Mouse (Mus musculus) macrophage (primary cell): ENCODE data around the gene Folr2. TPM values are rescaled to one million over a fixed set of nuclear protein-coding genes. Genes with fewer than 3 reads are reported as not detected.

Experiments used
- H3K27ac ChIP-seq: fragments of 350-480 bp; formaldehyde crosslinking; 2 replicates; pipeline ENCODE4 v1.9.0; 2021
- H3K36me3 ChIP-seq: fragments of 350-480 bp; formaldehyde crosslinking; 2 replicates; pipeline ENCODE4 v1.9.0; 2021; ENCODE audit errors: inconsistent target
- H3K4me3 ChIP-seq: fragments of 350-480 bp; formaldehyde crosslinking; 2 replicates; pipeline ENCODE4 v1.9.0; 2021; ENCODE audit errors: inconsistent target
- H3K79me2 ChIP-seq: fragments of 350-480 bp; formaldehyde crosslinking; 2 replicates; pipeline ENCODE4 v1.9.0; 2021; ENCODE audit errors: inconsistent target
- WGBS: methylation state at CpG from one replicate; pipeline ENCODE4 v1.1.7; 2026; ENCODE audit warnings: inconsistent platforms; ENCODE audit not compliant: missing documents; 5-methylcytosine and 5-hydroxymethylcytosine counted together
- polyA plus RNA-seq: library from polyadenylated mRNA; stranded (reverse); fragments of 250-400 nt; gene quantifications from 3 replicates; pipeline ENCODE4 v1.2.4, GENCODE M21; 2018; ENCODE audit warnings: inconsistent platforms

Folr2 gene
- polyA plus RNA-seq, 1 experiment from 2014 or later = 134 TPM

DNA sequence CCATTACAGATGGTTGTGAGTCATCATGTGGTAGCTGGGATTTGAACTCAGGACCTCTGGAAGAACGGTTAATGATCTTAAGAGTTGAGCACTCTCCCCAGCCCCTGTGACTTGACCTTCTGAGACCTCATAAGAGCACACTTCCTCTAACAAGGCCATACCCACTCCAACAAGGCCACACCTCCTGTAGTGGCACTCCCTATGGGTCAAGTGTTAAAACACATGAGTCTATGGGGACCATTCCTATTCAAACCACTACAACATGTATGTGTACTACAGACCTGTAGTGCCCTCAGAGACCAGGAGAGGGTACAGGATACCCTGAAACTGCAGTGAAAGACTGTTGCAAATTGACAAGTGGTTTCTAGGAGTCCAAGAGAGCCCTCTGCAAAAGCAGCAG is 9.1 kb downstream of the Folr2 start:
- 0 out of 2 replicates have a peak overlapping the region, but pooled peaks have one; percentile 5 for H3K27ac ChIP-seq
- 86% methylated on average over 1 of the region's 1 CpGs for WGBS

DNA sequence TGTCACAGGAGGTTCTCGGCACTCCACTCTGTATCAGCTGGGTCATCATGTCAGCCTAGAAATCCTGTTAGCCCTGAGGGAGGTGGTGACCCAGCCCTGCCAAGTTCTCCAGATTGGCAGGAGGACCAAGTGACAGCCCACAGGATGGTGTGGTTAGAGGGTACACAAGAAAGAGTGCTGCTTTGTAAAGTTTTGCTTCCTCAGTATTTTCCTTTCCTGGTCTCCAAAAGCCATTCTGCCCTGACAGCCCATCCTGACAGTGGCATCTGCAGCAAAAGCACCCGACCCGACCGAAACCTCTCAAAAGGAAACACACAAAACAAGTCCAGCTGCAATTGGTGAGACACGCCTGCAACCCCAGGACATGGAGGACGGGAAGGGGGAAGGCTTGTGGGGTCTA is 12.8 kb downstream of the Folr2 start:
- 66% methylated on average over 5 of the region's 6 CpGs for WGBS
- peak overlapping the region; percentile 7; the same call in 1 of the 2 replicates for H3K4me3 ChIP-seq
- peak overlapping the region; percentile 31; the same call in 1 of the 2 replicates for H3K27ac ChIP-seq
- H3K36me3 ChIP-seq = no peaks in the 10 kb centered on the region
- H3K79me2 ChIP-seq = no peaks in the 10 kb centered on the region

More for the DNA sequence above, 9.1 kb downstream of the Folr2 start:
- no peak overlapping the region for H3K4me3 ChIP-seq
- H3K79me2 ChIP-seq = no peaks in the 10 kb centered on the region
- no peaks in the 10 kb centered on the region for H3K36me3 ChIP-seq

DNA sequence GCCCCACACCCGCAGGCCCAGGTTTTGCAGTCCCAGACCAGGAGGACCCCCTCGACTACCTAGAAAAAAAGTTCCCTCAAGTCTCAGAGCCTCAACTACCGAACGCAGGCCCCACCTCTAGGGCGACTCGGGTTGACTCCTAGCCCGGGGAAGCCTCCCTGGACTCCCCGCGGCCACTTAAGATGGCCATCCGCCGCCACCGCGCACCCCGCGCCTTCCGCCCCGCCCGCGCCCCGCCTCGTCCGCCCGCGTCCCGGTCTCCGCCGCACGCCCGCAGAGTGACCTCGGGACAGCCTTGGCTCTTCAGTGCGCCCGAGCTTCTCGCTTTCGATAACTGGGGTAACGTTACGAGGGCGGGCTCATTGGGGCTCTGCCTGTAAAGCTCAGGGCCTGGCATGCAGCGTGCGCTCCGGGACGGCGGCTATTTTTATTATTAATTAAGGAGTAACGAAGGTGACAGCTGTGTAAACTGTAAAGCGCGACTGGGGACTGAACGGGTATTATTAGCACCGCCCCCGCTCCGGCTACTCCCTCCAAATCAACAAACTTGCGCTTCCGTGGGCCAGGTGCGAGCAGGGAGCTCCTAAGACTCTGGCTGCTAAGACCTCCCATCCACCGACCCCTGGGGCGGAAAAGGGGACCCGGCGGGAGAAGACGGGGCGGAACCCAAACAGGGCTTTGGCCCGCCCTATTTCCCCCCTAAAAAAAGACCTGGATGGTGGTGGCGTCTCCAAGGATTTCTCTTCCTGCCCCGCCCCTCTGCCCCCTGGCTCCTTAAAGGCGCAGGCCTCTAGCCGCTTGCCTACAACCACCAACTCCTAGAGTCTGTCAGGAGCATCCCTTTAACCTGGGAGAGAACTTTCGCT is 19.2 kb downstream of the Folr2 start, which contains the start of gene Inppl1:
Inppl1 (minus strand) TSS at position 624 of the 866 bp plus-strand sequence.
- Histone ChIP-seq H3K4me3 (peak within 1 kb of the TSS; percentile 82), H3K79me2 (peaks cover 45% of the 10 kb centered on the region), H3K36me3 (peaks cover 18% of the 10 kb centered on the region), H3K27ac (peak within 1 kb of the TSS; percentile 74)
- 5% methylated on average over 62 of the region's 64 CpGs for WGBS

DNA sequence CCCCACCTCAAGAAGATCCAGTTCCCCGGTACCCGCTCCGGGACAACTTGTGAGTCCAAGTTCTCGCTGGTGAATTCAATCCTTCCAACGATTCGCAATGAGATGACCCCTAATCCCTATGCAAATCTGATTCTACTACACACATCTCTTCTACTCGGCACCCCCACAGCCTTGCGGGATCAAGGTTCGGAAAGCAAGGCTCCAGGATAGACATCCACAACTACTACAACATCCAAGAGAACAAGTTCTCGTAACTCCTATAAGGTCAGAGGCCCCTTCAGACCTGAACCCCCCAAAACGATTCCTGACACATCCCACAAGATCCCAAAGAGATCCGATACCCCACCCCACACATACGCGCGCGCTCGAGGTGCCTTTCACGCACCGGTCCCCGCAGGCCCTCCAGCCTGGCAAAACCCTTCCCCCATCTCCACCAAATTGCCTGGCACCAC is 19.8 kb downstream of the Folr2 start:
- Histone ChIP-seq H3K79me2 (peaks cover 48% of the 10 kb centered on the region), H3K27ac (peak overlapping the region; percentile 74), H3K36me3 (peaks cover 24% of the 10 kb centered on the region), H3K4me3 (peak overlapping the region; percentile 82)
- WGBS = 1% methylated on average over 20 of the region's 20 CpGs

DNA sequence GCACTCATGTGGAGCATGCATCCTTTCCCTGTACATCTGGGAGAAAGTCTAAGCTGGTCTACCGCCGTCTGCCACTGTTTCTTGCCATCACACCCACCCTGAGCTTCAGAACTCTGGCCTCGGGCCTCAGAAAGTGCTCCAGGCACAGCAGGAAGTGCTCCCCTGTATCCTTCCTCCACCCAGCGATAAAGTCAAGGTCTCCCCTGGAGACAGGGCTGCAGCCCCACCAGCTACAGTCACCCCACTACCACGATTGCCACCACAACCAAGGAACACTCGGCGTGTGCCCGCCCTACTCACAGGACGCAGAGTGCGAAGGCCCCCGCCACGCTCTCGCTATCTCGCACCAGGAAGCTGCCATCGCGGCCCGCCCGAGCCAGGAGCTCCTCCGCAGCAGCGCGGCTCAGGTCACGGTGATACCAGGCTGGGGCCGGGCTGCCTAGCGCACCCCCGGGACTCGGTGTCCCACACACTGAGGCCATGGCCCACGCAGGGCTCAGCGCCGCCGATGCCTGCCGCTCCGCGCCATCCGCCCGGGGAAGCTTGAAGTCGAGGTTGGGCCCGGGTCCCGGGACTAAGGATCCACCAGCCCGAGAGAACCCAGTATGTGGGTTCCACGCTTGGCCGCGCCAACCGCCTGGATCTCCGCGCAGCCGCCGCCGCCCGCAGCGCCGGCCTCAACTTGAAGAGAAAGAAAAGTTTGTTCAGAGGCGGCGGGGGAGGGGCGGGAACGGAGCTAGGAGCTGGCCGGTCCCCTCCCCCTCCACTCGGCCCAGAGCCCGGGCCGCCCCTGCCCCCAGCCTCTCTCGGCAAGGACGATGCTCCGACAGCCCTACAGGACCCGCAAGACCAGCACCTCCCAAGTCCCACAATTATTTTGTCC is 20.5 kb downstream of the Folr2 start:
- WGBS = 1% methylated on average over 53 of the region's 63 CpGs
- Histone ChIP-seq H3K36me3 (peaks cover 31% of the 10 kb centered on the region), H3K27ac (peak overlapping the region; percentile 74), H3K4me3 (peak overlapping the region; percentile 82), H3K79me2 (peaks cover 48% of the 10 kb centered on the region)

DNA sequence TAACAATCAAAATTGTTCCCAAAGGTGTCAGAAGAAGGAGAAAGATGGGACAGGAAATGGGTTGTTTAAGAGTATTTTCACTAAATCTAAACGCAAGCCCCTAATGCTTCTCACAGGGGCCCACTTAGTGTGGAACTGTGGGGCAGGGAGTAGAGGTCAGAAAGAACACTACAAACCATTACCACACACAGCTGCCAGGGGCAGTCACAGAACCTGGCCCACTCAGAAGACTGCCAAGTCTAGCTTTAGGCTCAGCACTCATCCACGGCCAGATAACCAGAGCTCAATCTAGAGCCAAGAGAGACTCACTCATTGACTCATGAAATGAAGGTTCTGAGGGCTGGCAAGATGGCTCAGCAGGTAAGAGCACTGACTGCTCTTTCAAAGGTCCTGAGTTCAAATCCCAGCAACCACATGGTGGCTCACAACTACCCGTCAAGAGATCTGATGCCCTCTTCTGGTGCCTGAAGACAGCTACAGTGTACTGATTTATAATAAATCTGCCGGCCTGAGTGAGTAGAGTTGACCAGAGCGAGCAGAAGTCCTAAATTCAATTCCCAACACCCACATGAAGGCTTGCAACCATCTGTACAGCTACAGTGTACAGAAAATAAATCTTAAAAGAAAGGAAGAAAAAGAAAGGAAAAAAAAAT is 21.4 kb downstream of the Folr2 start:
- Histone ChIP-seq H3K4me3 (peak overlapping the region; percentile 82), H3K27ac (peak overlapping the region; percentile 48)
- WGBS = 75% methylated on average over 5 of the region's 5 CpGs

DNA sequence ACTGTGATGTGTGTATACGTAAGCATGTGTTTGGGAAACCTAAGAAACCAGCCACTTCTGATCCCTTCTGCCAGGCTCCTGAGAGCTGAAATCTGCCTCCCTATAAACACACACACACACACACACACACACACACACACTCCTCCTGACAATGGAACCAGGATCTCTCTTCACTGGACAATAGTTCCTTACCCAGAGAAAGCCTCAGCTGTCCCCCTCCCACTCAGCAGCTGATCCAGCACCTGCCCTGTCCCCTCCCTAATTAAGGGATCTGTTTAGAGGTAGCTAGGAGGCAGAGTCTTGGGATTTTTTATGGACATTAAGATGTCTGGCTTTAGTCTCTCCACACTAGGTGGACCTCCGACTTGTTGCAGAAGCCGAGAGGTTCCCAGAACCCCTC is 22.1 kb downstream of the Folr2 start:
- Histone ChIP-seq H3K4me3 (no peak overlapping the region), H3K27ac (no peak overlapping the region), H3K79me2 (peaks cover 48% of the 10 kb centered on the region), H3K36me3 (peaks cover 47% of the 10 kb centered on the region)
- WGBS = 95% methylated on average over 3 of the region's 3 CpGs

More for the DNA sequence above, 21.4 kb downstream of the Folr2 start:
- Histone ChIP-seq H3K79me2 (peaks cover 48% of the 10 kb centered on the region), H3K36me3 (peaks cover 40% of the 10 kb centered on the region)

DNA sequence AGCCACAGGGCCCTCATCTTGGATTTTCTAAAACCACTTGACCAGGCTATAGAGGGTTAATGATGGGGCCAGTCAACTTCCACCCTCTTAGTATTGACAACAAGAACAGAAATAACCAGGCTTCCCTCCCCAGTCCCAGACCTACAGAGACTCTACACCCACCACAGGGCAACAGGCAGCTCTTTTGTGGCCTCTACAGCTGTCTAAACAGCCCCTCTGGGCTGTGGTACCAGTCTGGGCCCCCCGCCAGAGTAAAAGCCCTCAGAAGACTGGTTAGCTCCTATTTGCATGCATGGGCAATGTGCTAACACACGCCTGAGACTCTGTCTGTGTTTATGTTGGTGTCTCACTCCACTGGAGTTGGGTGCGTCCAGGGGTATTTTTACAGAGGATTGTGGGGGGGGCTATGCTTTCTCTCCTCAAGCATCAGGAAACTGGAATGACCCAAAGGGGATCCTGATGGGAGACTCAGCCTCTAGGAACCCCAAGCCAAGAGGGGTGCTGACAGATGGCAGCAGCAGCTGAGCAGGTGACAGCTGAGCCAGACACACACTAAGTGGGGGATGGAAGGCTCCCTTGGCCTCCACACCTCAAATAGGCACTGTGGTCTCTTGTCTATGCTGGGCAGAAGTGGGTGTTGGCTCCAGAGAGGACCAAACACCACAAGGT is 22.9 kb downstream of the Folr2 start:
- peaks cover 56% of the 10 kb centered on the region for H3K36me3 ChIP-seq
- H3K4me3 ChIP-seq = no peak overlapping the region
- H3K79me2 ChIP-seq = peaks cover 48% of the 10 kb centered on the region
- no peak overlapping the region for H3K27ac ChIP-seq
- WGBS = 100% methylated on average over 3 of the region's 3 CpGs

DNA sequence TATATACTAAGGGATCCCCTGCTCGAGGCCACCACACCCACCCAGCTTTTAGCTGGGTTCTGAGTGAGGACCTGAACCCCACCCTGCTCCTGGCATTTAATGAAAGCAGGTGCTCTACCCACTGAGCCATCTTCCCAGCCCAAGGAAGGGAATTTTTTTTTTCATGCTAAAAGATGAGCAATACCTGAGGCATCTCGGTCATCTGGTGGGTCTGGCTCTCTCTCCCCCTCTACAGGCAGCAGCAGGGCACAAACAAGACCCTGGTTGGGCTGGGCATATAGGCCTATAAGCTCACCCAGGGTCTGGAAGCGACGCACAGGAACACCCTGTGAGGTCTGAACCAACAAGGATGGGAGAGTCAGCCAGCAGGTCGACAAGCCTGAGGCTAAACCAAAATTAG is 23.6 kb downstream of the Folr2 start:
- peaks cover 63% of the 10 kb centered on the region for H3K36me3 ChIP-seq
- WGBS = 84% methylated on average over 5 of the region's 5 CpGs
- H3K79me2 ChIP-seq = peaks cover 48% of the 10 kb centered on the region
- no peak overlapping the region for H3K27ac ChIP-seq
- no peak overlapping the region for H3K4me3 ChIP-seq

DNA sequence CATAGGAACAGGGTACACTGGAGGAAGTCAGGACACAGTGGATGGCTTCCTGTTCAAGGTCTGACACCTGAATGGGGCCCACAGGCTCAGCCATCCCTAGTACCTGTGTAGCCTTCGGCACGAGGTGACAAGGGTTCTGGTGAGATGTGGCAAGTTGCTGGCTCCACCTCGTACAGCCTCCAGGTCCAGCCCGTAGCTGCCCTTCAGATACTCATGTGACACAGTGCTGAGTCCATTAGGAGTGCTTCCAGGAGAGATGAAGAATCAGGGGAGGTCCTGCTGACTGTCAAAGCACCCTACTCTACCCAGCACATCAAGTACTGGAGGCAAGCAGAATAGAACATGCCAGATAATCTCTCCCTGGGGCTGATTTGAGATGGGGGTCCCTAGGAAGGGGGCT is 24.6 kb downstream of the Folr2 start:
- H3K36me3 ChIP-seq = peaks cover 72% of the 10 kb centered on the region
- 96% methylated on average over 4 of the region's 4 CpGs for WGBS

DNA sequence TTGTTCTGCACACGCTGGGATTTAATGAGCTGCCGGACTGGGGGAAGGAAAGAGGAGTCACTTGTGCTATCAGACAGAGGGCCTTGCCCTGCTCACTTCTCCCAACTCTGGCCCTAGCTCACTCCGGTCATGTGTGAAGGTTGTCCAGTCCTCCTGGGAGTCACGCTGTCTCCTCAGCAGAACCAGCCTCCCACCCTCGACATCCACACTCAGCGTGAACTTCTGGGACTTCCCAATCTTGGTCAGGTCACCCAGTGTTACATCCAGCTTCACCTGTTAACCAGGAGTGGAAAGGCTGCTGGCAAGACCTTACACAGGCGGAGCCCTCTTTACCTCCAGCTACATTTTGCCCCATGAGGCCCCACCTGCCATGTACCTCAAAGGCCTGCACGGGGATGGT is 25.6 kb downstream of the Folr2 start:
- WGBS = 90% methylated on average over 8 of the region's 8 CpGs
- H3K4me3 ChIP-seq = no peak overlapping the region
- H3K36me3 ChIP-seq = peaks cover 82% of the 10 kb centered on the region
- H3K79me2 ChIP-seq = peaks cover 38% of the 10 kb centered on the region
- H3K27ac ChIP-seq = no peak overlapping the region

More for the DNA sequence above, 24.6 kb downstream of the Folr2 start:
- H3K79me2 ChIP-seq = peaks cover 46% of the 10 kb centered on the region
- H3K27ac ChIP-seq = no peak overlapping the region
- H3K4me3 ChIP-seq = no peak overlapping the region

DNA sequence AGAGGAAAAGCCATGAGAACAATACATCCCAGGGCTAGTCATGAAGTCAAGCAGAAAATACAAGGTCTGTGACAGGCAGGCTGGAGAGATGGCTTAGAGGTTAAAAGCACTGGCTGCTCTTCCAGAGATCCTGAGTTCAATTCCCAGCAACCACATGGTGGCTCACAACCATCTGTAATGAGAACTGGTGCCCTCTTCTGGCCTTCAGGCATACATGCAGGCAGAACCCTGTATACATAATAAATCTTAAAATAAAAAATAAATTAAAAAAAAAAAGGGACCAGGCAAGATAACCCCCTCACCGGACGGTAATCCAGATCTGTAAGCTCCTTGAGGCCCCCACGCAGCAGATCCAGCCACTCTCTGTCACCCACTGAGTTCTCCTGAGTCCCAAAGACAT is 26.6 kb downstream of the Folr2 start:
- 91% methylated on average over 3 of the region's 3 CpGs for WGBS
- no peak overlapping the region for H3K27ac ChIP-seq
- H3K36me3 ChIP-seq = peaks cover 92% of the 10 kb centered on the region
- H3K79me2 ChIP-seq = peaks cover 28% of the 10 kb centered on the region
- H3K4me3 ChIP-seq = no peak overlapping the region

DNA sequence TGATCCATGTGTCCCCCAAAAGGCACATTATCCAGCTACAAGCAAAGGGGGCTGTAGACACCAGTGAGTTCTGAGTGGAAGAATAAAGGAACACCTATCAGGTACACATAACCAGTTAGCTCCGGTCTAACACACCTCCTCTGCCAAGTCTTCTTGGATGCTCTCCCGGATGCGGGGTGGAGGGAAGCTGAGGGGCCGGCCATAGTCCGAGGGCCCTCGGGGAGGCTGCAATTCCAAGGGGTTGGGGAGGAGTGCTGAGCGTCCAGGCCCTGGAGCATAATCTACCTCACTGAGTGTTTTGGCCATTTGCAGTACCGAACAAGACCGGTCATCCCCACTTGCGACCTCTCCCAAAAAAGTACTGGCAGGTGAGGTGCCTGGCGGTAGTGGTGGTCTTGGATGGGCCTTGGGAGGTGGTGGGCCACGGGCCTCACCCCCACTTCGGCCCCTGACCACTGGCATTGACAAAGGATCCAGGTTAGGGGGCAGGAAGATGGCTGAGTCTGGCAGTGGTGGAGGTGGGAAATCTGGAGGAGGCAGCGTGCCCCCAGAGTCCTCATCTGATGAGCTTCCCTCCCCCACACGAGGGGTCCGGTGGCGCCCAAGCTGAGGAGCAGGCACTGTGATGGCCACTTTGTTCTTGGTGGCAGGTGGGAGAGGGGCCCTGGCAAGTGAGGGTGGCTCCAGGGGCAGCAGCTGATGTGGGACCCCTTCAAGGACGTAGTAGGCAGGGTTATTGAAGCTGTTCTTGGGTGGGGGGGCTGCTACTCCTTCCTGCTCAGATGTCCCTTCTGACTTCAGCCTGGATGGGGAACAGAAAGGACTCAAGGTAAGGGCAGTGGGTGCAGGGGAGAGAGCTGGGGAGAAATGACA is 33.0 kb downstream of the Folr2 start:
- H3K27ac ChIP-seq = no peak overlapping the region
- H3K4me3 ChIP-seq = no peak overlapping the region
- peaks cover 55% of the 10 kb centered on the region for H3K36me3 ChIP-seq
- H3K79me2 ChIP-seq = no peaks in the 10 kb centered on the region
- 94% methylated on average over 18 of the region's 18 CpGs for WGBS
